ENCODE assay signal across 9 mouse cellular contexts in the genomic region with DNA sequence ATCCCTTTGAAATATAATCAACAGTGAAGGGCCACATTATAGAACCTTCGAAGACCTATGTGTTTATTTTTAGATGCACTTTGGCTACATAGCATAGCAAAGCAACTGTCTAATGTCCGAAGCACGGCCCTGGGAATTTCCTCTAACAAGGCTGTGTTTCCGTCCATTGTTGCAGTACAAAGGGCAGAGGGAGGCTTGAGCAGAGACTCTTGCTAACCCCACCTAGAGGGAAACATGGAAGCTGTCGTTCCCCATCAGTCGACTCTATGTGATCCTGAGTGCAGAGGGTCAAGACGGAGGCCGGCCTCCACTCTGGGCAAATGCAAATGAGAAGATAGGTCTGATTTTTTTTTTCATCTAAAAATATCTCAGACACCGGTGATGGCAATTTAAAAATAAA. TPM values are rescaled to one million over a fixed set of nuclear protein-coding genes. Genes with fewer than 3 reads are reported as not detected.
DNase-seq lines count a peak whose midpoint lies in the region; ATAC-seq and TF ChIP-seq lines count a peak whose summit lies in the region.
"Had no signal": no experiment of that assay in that cellular context is flagged by ENCODE, and none has a peak within 500 bp of the region (broad histone marks: within the 10 kb centered on the region; RNA-seq: fewer than 3 reads in every experiment).

No protein-coding gene starts in this region.

- peak overlapping the region; percentile 100 for H3K27ac ChIP-seq in brown adipose tissue, adult 24 weeks (replicated peaks; ENCODE audit: low read depth, low read length)
- peak overlapping the region; percentile 86 for H3K27ac ChIP-seq in heart, postnatal 0 days (ENCODE audit: low read depth)
- H3K27ac ChIP-seq in lung, embryonic 15.5 days = peak overlapping the region; percentile 32; the same call in 1 of the 2 replicates
- no peak overlapping the region for H3K27ac ChIP-seq in hindbrain, embryonic 10.5 days

- H3K4me2 ChIP-seq in heart, postnatal 0 days (ENCODE audit: low read depth, low read length) = peak overlapping the region; percentile 30; the same call in 1 of the 2 replicates
- H3K4me2 ChIP-seq in lung, embryonic 15.5 days = no peak overlapping the region

- 20% methylated on average over 9 of the region's 9 CpGs for WGBS in heart, postnatal 0 days
- 54% methylated on average over 9 of the region's 9 CpGs for WGBS in lung, embryonic 15.5 days
- WGBS in hindbrain, embryonic 10.5 days = 56% methylated on average over 9 of the region's 9 CpGs

- ATAC-seq in heart, postnatal 0 days (ENCODE audit: insufficient read depth, low read depth) = peak; percentile 43; the same call in 1 of the 2 replicates
- no peak for ATAC-seq in lung, embryonic 15.5 days (ENCODE audit: borderline replicate concordance, extremely low read depth, low FRiP score, low TSS enrichment)
- ATAC-seq: inflammation-experienced regulatory T-cells, adult 6 months had no signal

- no peak for TF ChIP-seq CTCF in heart, postnatal 0 days (IDR thresholded peaks at IDR 0.05; ENCODE audit: low read depth)

- H3K4me1 ChIP-seq in brown adipose tissue, adult 24 weeks (ENCODE audit: control insufficient read depth, insufficient read depth, insufficient read length, low read length) = peaks cover 27% of the 10 kb centered on the region
- H3K4me1 ChIP-seq in heart, postnatal 0 days (ENCODE audit: control insufficient read depth, insufficient read depth) = peaks cover 28% of the 10 kb centered on the region
- H3K4me1 ChIP-seq in lung, embryonic 15.5 days = peaks cover 28% of the 10 kb centered on the region; the same call in 1 of the 2 replicates
- H3K4me1 ChIP-seq in hindbrain, embryonic 10.5 days (replicated peaks) = peaks cover 12% of the 10 kb centered on the region

- intact Hi-C loops in gastrocnemius, postnatal 36 days (cut with DNase I) = no loop called here

- H3K9me3 ChIP-seq in heart, postnatal 0 days (replicated peaks; ENCODE audit: control insufficient read depth, low read length) = no peaks in the 10 kb centered on the region
- H3K9me3 ChIP-seq in lung, embryonic 15.5 days = no peaks in the 10 kb centered on the region
- no peaks in the 10 kb centered on the region for H3K9me3 ChIP-seq in hindbrain, embryonic 10.5 days

- DNase-seq in gastrocnemius, adult 18-20 months (ENCODE audit: low spot score) = peak; percentile 19
- DNase-seq in gastrocnemius, postnatal 36 days = no peak
- peak; percentile 69 for DNase-seq in heart, postnatal 0 days (ENCODE audit: low spot score)
- DNase-seq in hindbrain, embryonic 10.5 days (ENCODE audit: low spot score) = no peak
- DNase-seq in natural killer cell, adult 2 months (ENCODE audit: low spot score in 2 of 2) = no peak
- DNase-seq in B cell, adult 2 months = no peak

- peak overlapping the region; percentile 10; the same call in 1 of the 2 replicates for H3K4me3 ChIP-seq in brown adipose tissue, adult 24 weeks (ENCODE audit: insufficient read depth, low read depth, low read length)
- no peak overlapping the region for H3K4me3 ChIP-seq in heart, postnatal 0 days (ENCODE audit: low read depth, low read length)
- no peak overlapping the region for H3K4me3 ChIP-seq in lung, embryonic 15.5 days
- H3K4me3 ChIP-seq in hindbrain, embryonic 10.5 days = no peak overlapping the region

- peaks cover under 1% of the 10 kb centered on the region; the same call in 1 of the 2 replicates for H3K27me3 ChIP-seq in heart, postnatal 0 days (ENCODE audit: control insufficient read depth, insufficient read depth, low read length)
- H3K27me3 ChIP-seq in lung, embryonic 15.5 days = no peaks in the 10 kb centered on the region
- H3K27me3 ChIP-seq in hindbrain, embryonic 10.5 days (ENCODE audit: insufficient read depth, poor library complexity, severe bottlenecking) = no peaks in the 10 kb centered on the region

- no peak overlapping the region for H3K9ac ChIP-seq in heart, postnatal 0 days (replicated peaks; ENCODE audit: low read depth, low read length)
- no peak overlapping the region for H3K9ac ChIP-seq in lung, embryonic 15.5 days

- TF ChIP-seq EP300 in heart, postnatal 0 days (IDR thresholded peaks at IDR 0.05; ENCODE audit: low read depth) = peak; percentile 92

- no peaks in the 10 kb centered on the region for H3K36me3 ChIP-seq in heart, postnatal 0 days (replicated peaks; ENCODE audit: control insufficient read depth, insufficient read depth, low read length)
- no peaks in the 10 kb centered on the region for H3K36me3 ChIP-seq in lung, embryonic 15.5 days
- H3K36me3 ChIP-seq in hindbrain, embryonic 10.5 days = no peaks in the 10 kb centered on the region

RNA-seq across cellular contexts. Expression of gene Adgrf5, which starts 6.2 kb away (rescaled TPM):
- 10 to 100 TPM; 58.1 to 66.3 TPM for total RNA-seq in gastrocnemius, adult 18-20 months (2021)
- total RNA-seq in gastrocnemius, postnatal 36 days (2021) = 10 to 100 TPM; 74.0 to 89.6 TPM
- 51.4 and 76.4 TPM in 2 replicates for polyA plus RNA-seq in brown adipose tissue, adult 24 weeks (2012; ENCODE audit: insufficient read depth, insufficient read length, missing spikeins)
- total RNA-seq in heart, postnatal 0 days (2014; rRNA removed; ENCODE audit: low replicate concordance) = 89.0 and 134 TPM in 2 replicates
- 16.7 and 19.1 TPM in 2 replicates for polyA plus RNA-seq in heart, postnatal 0 days (2015; fragmentation: Nextera tagmentation; extraction: Ambion mirVana)
- 19.0 and 25.0 TPM in 2 replicates for polyA plus RNA-seq in lung, embryonic 15.5 days (2015; fragmentation: Nextera tagmentation; extraction: Ambion mirVana)
- polyA plus RNA-seq in hindbrain, embryonic 10.5 days (2016; fragmentation: Nextera tagmentation; extraction: Ambion mirVana) = 6.4 and 6.7 TPM in 2 replicates
- polyA plus RNA-seq: inflammation-experienced regulatory T-cells, adult 6 months had no signal

Comparison
In these comparisons a context has a peak if more than half of its experiments do, and no peak if none do; other contexts are left out.
1. DNase-seq: peak in gastrocnemius, adult 18-20 months (single experiment) and heart, postnatal 0 days (single experiment); none in gastrocnemius, postnatal 36 days (0 of 2), hindbrain, embryonic 10.5 days (single experiment), natural killer cell, adult 2 months (0 of 2) and B cell, adult 2 months (0 of 2).